Mouse (Mus musculus) urinary bladder, adult 2 months (tissue): ENCODE data around the gene Mtmr11. TPM values are rescaled to one million over a fixed set of nuclear protein-coding genes. Genes with fewer than 3 reads are reported as not detected.
A peak's percentile ranks its signal among the peaks of the same experiment; 100 is the strongest.
"Not testable (repeated sequence)": the region's sequence is repeated elsewhere in the genome, so short reads cannot be mapped to it uniquely, and the experiment has no call there.

ENCODE experiments used
- DNase-seq: peaks from one replicate; pipeline ENCODE4 v3.0.0; 2022; ENCODE audit warnings: low spot score
- polyA plus RNA-seq: library from polyadenylated mRNA; depleted of rRNA; stranded (reverse); fragments of >200 nt; gene quantifications from 2 replicates; pipeline ENCODE4 v1.2.3, GENCODE M21; 2012

Gene Mtmr11
- polyA plus RNA-seq, 1 experiment, result 35.7 TPM

- peak; percentile 77 for DNase-seq
Observed at GRCm38 (mm10) chr3:96172197-96173178, 10.7 kb downstream of the Mtmr11 start, which contains the start of gene Sf3b4. Gene Sf3b4, plus strand, starts transcription at chr3:96172332.

GRCm38 (mm10) chr3:96173185-96173584, 11.4 kb downstream of the Mtmr11 start:
- DNase-seq, result no peak

- not testable (repeated sequence) for DNase-seq
Observed at GRCm38 (mm10) chr3:96174042-96174441, 12.2 kb downstream of the Mtmr11 start.

- no peak for DNase-seq
Observed at GRCm38 (mm10) chr3:96175251-96175650, 13.4 kb downstream of the Mtmr11 start.

- no peak for DNase-seq
Observed at GRCm38 (mm10) chr3:96178427-96178826, 16.6 kb downstream of the Mtmr11 start.

- no peak for DNase-seq
Observed at GRCm38 (mm10) chr3:96178902-96179301, 17.1 kb downstream of the Mtmr11 start.

- DNase-seq, result no peak
Observed at GRCm38 (mm10) chr3:96179531-96179930, 17.7 kb downstream of the Mtmr11 start.

GRCm38 (mm10) chr3:96180727-96181477, 19.1 kb downstream of the Mtmr11 start, which contains the start of gene Sv2a:
Gene Sv2a, plus strand, starts transcription at chr3:96181151.
- DNase-seq, result no peak

GRCm38 (mm10) chr3:96181510-96182381, 19.9 kb downstream of the Mtmr11 start:
- no peak for DNase-seq

- DNase-seq, result no peak
Observed at GRCm38 (mm10) chr3:96182382-96182776, 20.6 kb downstream of the Mtmr11 start.

- DNase-seq, result no peak
Observed at GRCm38 (mm10) chr3:96192977-96193376, 31.2 kb downstream of the Mtmr11 start.

- DNase-seq, result no peak
Observed at GRCm38 (mm10) chr3:96194966-96195365, 33.2 kb downstream of the Mtmr11 start.

- no peak for DNase-seq
Observed at GRCm38 (mm10) chr3:96195616-96196313, 34.0 kb downstream of the Mtmr11 start.

- DNase-seq, result no peak
Observed at GRCm38 (mm10) chr3:96196437-96197128, 34.8 kb downstream of the Mtmr11 start.

GRCm38 (mm10) chr3:96197129-96197749, 35.4 kb downstream of the Mtmr11 start:
- peak; percentile 73 for DNase-seq

GRCm38 (mm10) chr3:96198181-96198580, 36.4 kb downstream of the Mtmr11 start:
- DNase-seq, result no peak

- DNase-seq, result not testable (repeated sequence)
Observed at GRCm38 (mm10) chr3:96198601-96199251, 36.9 kb downstream of the Mtmr11 start.

GRCm38 (mm10) chr3:96199731-96200130, 37.9 kb downstream of the Mtmr11 start:
- DNase-seq, result no peak

GRCm38 (mm10) chr3:96207819-96208218, 46.0 kb downstream of the Mtmr11 start:
- DNase-seq, result no peak
